Mouse (Mus musculus) urinary bladder, postnatal 10 days (tissue): ENCODE data around the gene Tmem132b.

Source experiments
- DNase-seq: peaks from one replicate; pipeline ENCODE4 v3.0.0; 2022; ENCODE audit warnings: low spot score

Gene Tmem132b

GRCm38 (mm10) chr5:125676025-125676623 is 144.6 kb downstream of the Tmem132b start:
- DNase-seq, result no peak

GRCm38 (mm10) chr5:125680889-125681288 is 149.3 kb downstream of the Tmem132b start:
- DNase-seq, result no peak

DNA sequence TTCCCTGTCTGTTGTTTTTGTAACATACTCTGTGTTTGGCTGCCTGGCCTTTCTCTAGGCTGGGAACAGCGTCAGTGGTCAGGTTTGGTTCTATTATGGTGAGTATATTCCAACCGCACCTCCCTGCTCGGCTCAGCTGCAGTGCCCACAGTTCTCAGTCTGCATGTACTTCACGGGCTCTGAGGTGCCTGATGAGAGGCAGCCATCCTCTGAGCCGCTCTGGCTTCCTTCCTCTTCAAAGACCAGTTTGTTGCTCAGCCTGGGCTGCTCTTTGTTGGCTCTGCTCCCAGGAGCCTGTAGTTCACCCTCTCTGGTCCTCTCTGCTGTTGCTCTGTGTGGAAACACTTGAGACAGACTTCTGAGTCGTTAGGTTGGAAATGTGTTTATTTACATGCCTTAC is 151.9 kb downstream of the Tmem132b start:
- no peak for DNase-seq

DNA sequence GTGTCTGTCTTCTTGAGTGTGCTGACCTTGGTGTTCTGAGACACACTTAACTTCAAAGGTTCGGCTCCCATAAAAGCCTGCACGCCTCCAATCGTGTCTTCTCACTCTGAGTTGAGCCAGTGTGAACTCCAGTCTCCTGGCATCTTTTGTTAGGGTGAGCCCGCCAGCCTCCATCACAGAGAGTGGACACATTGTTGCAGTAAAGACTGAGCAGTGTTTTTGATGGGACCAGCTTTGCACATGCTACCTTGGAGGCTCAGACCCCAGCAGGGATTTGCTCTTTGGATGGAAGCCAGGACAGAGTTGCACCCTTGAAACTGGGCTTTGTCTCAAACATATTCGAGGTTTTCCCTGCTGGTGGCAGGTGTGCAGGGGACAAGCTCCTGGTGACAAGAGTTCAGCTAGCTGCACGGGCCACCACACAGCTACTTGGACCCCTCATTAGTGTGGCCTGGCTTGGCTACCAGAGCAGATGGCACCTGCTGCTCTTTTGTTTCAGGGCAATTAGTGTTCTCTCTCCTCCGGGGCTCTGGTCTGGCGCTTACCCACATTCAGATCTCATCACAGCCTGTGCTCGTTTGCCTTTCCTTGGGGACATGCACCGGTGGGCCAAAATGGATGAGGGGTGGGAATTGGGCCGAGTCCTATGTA is 154.2 kb downstream of the Tmem132b start:
- DNase-seq, result no peak

DNA sequence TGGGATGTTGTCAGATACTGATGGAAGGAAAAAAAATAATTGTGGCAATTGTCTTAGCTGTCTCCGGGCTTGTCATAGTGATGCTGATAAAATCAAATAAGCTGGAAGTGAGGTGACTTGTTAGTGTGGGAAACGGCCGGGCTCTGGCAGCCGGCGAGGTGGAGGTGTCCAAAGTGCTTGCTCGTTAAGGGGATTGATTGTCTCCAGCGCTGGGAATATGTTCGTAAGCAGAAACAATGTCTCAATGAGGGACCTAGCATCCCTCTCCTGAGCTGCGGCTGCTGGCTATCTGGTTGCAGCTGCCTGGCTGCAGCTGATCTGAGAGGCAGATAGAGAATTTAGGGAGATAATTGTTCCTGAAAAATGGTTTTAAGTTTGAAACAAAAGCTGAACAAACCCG is 161.0 kb downstream of the Tmem132b start:
- no peak for DNase-seq

- DNase-seq, result no peak
Observed at GRCm38 (mm10) chr5:125699395-125699794, 167.8 kb downstream of the Tmem132b start.

DNA sequence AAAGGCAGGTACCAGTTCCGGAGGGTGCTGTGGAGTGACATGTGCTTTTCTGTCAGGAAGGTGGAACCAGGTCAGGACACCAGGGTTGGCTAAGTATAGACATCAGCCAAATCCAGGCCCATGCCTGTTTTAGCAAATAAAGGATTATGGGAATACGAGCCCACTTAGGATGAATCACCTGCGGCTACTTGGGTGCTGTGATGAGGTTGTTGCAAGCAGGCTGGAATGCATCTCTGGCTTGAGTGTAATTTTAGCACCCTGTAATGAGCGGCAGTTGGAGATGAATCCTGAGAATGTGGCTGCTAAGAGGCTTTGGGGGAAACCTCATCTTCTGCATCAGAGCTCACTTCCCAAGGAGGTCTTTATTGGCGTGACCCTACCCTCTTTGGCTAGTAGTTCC is 168.7 kb downstream of the Tmem132b start:
- DNase-seq, result no peak

GRCm38 (mm10) chr5:125705379-125705778 is 173.8 kb downstream of the Tmem132b start:
- no peak for DNase-seq

DNA sequence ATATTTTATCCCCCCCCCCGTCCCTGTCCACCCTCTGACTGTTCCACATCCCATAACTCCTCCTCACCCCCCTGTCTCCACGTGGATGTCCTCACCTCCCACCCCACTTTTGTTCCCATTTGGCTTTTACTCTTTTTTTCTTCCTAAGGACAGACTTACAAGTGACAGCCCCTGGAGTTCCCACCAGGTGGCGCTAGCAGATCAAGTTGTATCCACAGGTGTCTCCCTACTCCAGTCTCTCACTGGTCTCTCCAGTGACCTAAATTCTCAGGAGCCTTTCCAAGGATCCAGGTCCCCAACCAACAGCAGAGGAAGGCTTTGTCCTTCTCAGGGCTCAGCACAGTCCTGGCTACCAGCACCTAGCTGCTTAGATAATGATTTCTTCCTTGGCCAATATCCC is 177.6 kb downstream of the Tmem132b start:
- DNase-seq, result no peak

- DNase-seq, result no peak
Observed at GRCm38 (mm10) chr5:125726815-125727214, 195.2 kb downstream of the Tmem132b start.

GRCm38 (mm10) chr5:125727436-125727835 is 195.9 kb downstream of the Tmem132b start:
- no peak for DNase-seq

GRCm38 (mm10) chr5:125727936-125728335 is 196.4 kb downstream of the Tmem132b start:
- no peak for DNase-seq

- DNase-seq, result no peak
Observed at GRCm38 (mm10) chr5:125728521-125728920, 196.9 kb downstream of the Tmem132b start.

GRCm38 (mm10) chr5:125733806-125734205 is 202.2 kb downstream of the Tmem132b start:
- DNase-seq, result no peak

- DNase-seq, result no peak
Observed at GRCm38 (mm10) chr5:125737105-125737504, 205.5 kb downstream of the Tmem132b start.

DNA sequence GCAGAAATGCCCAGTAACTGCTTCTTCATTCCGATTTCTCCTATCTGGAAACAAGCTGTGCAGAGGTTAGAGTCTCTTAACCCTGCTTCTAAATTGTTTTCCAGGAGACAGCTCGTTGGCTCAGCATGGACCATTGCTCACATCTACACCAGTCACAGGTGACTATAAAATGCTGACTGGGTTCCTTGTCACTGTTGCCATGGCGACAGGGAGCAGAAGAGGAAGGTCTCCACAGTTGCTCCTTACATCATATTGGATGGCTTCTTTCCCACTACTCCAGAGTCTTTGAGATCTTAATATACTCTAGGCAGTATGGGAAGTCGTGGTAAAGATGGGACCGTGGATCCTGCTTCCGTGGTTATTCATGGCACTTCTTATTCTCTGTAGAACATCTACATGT is 211.9 kb downstream of the Tmem132b start:
- no peak for DNase-seq

DNA sequence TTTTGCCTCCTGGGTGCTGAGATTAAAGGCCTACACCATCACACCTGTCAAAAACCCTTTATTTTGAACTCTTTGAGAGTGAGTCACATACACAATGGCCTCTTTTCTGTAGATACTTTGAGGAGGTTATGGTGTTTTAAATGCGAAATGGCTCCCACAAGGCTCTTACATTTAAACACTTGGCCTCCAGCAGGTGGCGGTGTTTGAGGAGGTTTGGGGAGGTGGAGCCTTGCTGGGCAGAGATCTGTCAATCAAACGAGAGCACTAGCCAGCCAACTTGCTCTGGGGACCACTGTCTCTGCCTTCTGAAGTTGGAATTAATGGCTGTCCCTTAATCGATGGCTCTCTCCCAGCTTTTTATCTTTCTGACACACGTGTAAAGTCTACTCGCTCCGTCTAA is 214.2 kb downstream of the Tmem132b start:
- DNase-seq, result no peak

- DNase-seq, result no peak
Observed at GRCm38 (mm10) chr5:125751481-125751880, 219.9 kb downstream of the Tmem132b start.

DNA sequence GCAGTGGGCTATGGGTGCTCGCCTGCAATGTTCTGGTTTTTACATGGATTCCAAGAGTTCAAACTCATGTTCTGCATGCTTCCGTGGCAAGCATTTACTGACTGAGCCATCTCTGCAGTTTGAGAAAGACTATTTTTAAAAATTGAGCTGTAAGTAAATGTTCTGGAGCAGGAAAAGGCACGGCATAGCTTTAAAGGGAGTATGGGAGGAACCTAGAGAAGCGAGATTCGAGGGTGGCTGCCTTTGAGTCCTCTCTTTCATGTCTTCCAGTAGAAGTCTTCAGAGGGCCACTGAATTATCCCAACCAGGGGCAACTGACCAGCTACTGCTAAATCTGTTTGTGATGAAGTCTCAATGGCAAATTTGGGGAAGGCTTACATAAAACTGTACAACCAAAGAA is 221.0 kb downstream of the Tmem132b start:
- no peak for DNase-seq

GRCm38 (mm10) chr5:125756987-125757530 is 225.5 kb downstream of the Tmem132b start:
- no peak for DNase-seq

- no peak for DNase-seq
Observed at GRCm38 (mm10) chr5:125758506-125758905, 226.9 kb downstream of the Tmem132b start.

DNA sequence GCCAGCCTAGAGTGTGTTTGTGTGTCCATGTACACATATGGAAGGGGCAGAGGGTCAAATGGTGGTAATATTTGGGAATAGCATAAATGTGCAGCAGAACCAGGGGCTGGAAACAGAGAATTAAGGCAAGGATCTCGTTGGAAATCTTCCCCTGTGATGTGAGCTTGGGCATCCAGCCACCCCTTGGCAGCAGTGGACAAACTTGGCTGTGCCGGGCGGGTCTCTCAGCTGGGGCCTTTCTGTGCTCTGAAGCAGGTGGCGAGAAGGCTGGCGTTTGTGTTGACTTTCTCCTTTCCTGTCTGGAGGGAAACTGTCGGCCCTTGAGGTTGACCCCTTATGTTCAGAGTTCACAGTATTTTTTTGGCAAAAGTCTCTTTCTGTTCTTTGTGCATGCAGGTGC is 235.4 kb downstream of the Tmem132b start:
- no peak for DNase-seq

GRCm38 (mm10) chr5:125767950-125768349 is 236.4 kb downstream of the Tmem132b start:
- no peak for DNase-seq

- no peak for DNase-seq
Observed at GRCm38 (mm10) chr5:125772238-125772637, 240.7 kb downstream of the Tmem132b start.
